Mouse (Mus musculus) neural tube, embryonic 13.5 days (tissue): ENCODE results near the gene Itgad. TPM values are rescaled to one million over a fixed set of nuclear protein-coding genes. Genes with fewer than 3 reads are reported as not detected.

ENCODE experiments used
- ATAC-seq: fragments of 200-750 bp; cut with Nextera tagmentation; 2 replicates; pipeline ENCODE4 v1.8.0; 2017; ENCODE audit warnings: low read depth, mild to moderate bottlenecking, moderate TSS enrichment, moderate library complexity
- H3K27ac ChIP-seq: fragments of 300-500 bp; sonication (generic); replicated peaks from 2 replicates; pipeline ENCODE4 v1.5.1; 2015; ENCODE audit warnings: moderate library complexity, mild to moderate bottlenecking, inconsistent platforms
- H3K27me3 ChIP-seq: fragments of 300-500 bp; sonication (generic); 2 replicates; pipeline ENCODE4 v1.6.1; 2015; ENCODE audit warnings: mild to moderate bottlenecking, inconsistent platforms
- H3K36me3 ChIP-seq: fragments of 300-500 bp; sonication (generic); 2 replicates; pipeline ENCODE4 v1.6.1; 2015; ENCODE audit warnings: mild to moderate bottlenecking, inconsistent platforms
- H3K4me1 ChIP-seq: fragments of 300-500 bp; sonication (generic); replicated peaks from 2 replicates; pipeline ENCODE4 v1.6.1; 2015; ENCODE audit warnings: inconsistent platforms
- H3K4me2 ChIP-seq: fragments of 300-500 bp; sonication (generic); 2 replicates; pipeline ENCODE4 v1.6.1; 2015; ENCODE audit warnings: inconsistent platforms, mild to moderate bottlenecking, moderate library complexity
- H3K4me3 ChIP-seq: fragments of 300-500 bp; sonication (generic); 2 replicates; pipeline ENCODE4 v1.5.1; 2015; ENCODE audit warnings: mild to moderate bottlenecking, inconsistent platforms
- H3K9ac ChIP-seq: fragments of 300-500 bp; sonication (generic); 2 replicates; pipeline ENCODE4 v1.6.1; 2015; ENCODE audit warnings: moderate library complexity, mild to moderate bottlenecking, inconsistent platforms
- H3K9me3 ChIP-seq: fragments of 300-500 bp; sonication (generic); 2 replicates; pipeline ENCODE4 v1.6.1; 2016; ENCODE audit warnings: inconsistent platforms
- WGBS: fragments of 180-500 bp; shearing (Covaris S2); methylation state at CpG from one replicate; pipeline ENCODE4 v1.1.7; 2015; 5-methylcytosine and 5-hydroxymethylcytosine counted together
- polyA plus RNA-seq: library from polyadenylated mRNA; unstranded; fragments of >200 nt; fragmentation: Nextera tagmentation; extraction: Ambion mirVana; gene quantifications from 2 replicates; pipeline ENCODE4 v1.2.1, GENCODE M21; 2015

Itgad gene
- polyA plus RNA-seq, 1 experiment from 2014 or later, result not detected

DNA sequence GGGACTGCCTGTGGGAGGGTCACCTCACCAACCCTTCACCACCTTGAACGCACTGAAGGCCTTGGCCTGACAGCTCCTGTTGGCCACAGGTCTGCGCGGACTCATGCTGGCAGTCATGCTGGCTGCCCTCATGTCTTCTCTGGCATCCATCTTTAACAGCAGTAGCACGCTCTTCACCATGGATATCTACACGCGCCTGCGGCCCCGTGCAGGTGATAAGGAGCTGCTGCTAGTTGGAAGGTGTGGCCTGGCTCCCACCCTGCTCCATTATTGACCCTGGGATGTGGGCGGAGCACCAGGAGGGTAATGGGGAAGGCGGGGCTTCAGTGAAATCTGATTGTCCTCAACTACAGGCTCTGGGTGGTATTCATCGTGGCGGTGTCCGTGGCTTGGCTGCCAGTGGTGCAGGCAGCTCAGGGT, 116.3 kb downstream of the Itgad start:
- peaks cover 47% of the 10 kb centered on the region for H3K36me3 ChIP-seq
- H3K4me1 ChIP-seq, result no peaks in the 10 kb centered on the region
- H3K4me3 ChIP-seq, result no peak overlapping the region
- no peak overlapping the region for H3K4me2 ChIP-seq
- no peaks in the 10 kb centered on the region for H3K27me3 ChIP-seq
- H3K27ac ChIP-seq, result no peak overlapping the region
- no peak overlapping the region for H3K9ac ChIP-seq
- 51% methylated on average over 13 of the region's 13 CpGs for WGBS
- no peaks in the 10 kb centered on the region for H3K9me3 ChIP-seq
- no peak for ATAC-seq

- H3K9ac ChIP-seq, result no peak overlapping the region
- H3K27me3 ChIP-seq, result no peaks in the 10 kb centered on the region
- H3K27ac ChIP-seq, result no peak overlapping the region
- 94% methylated on average over 9 of the region's 9 CpGs for WGBS
- H3K36me3 ChIP-seq, result peaks cover 58% of the 10 kb centered on the region
- no peak overlapping the region for H3K4me2 ChIP-seq
- H3K4me1 ChIP-seq, result no peaks in the 10 kb centered on the region
- no peak overlapping the region for H3K4me3 ChIP-seq
- no peak for ATAC-seq
- H3K9me3 ChIP-seq, result no peaks in the 10 kb centered on the region
These were observed 117.3 kb downstream of the Itgad start for GRCm38 (mm10) chr7:128271496-128271895.

Other genes starting within 250 kb of the Itgad start
- gene Kat8, start 241.9 kb upstream of the Itgad start, polyA plus RNA-seq, result 47.1 and 55.8 TPM in 2 replicates
- 0.18 and 0.58 TPM in 2 replicates for gene Prss8, start 224.3 kb upstream of the Itgad start, polyA plus RNA-seq
- 13.7 and 14.8 TPM in 2 replicates for gene Prss36, start 207.7 kb upstream of the Itgad start, polyA plus RNA-seq
- gene Fus, start 186.9 kb upstream of the Itgad start, polyA plus RNA-seq, result 376 and 434 TPM in 2 replicates
- gene Pycard, start 160.5 kb upstream of the Itgad start, polyA plus RNA-seq, result 7.0 and 7.4 TPM in 2 replicates
- gene Trim72, start 150.4 kb upstream of the Itgad start, polyA plus RNA-seq, result 0.33 TPM in 1 of 2 replicates, not detected in the other
- gene Itgam, start 91.7 kb upstream of the Itgad start, polyA plus RNA-seq, result 0.98 and 1.0 TPM in 2 replicates
- gene Gm49368, start 91.7 kb upstream of the Itgad start, polyA plus RNA-seq, result not detected in 2 replicates
- gene Itgax, start 24.8 kb upstream of the Itgad start, polyA plus RNA-seq, result 0.11 TPM in 1 of 2 replicates, not detected in the other
- 2.1 and 3.8 TPM in 2 replicates for gene Cox6a2, start 52.0 kb downstream of the Itgad start, polyA plus RNA-seq
- gene Armc5, start 83.0 kb downstream of the Itgad start, polyA plus RNA-seq, result 12.7 and 14.6 TPM in 2 replicates
- gene 9130023H24Rik, start 83.7 kb downstream of the Itgad start, polyA plus RNA-seq, result 9.4 and 9.8 TPM in 2 replicates
- gene Tgfb1i1, start 92.4 kb downstream of the Itgad start, polyA plus RNA-seq, result 33.4 and 37.0 TPM in 2 replicates
- not detected in 2 replicates for gene Slc5a2, start 111.3 kb downstream of the Itgad start, polyA plus RNA-seq
- 19.1 and 19.7 TPM in 2 replicates for gene BC017158, start 143.8 kb downstream of the Itgad start, polyA plus RNA-seq